Mouse (Mus musculus): Measurements from ENCODE around the gene Abcc6. TPM values are rescaled to one million over a fixed set of nuclear protein-coding genes. Genes with fewer than 3 reads are reported as not detected.

The Abcc6 gene
- total RNA-seq (2021) = under 1 TPM; 0.29 to 0.83 TPM
- long read RNA-seq, experiment 1 = 0 reads
- long read RNA-seq, experiment 2 = 0 reads

DNA sequence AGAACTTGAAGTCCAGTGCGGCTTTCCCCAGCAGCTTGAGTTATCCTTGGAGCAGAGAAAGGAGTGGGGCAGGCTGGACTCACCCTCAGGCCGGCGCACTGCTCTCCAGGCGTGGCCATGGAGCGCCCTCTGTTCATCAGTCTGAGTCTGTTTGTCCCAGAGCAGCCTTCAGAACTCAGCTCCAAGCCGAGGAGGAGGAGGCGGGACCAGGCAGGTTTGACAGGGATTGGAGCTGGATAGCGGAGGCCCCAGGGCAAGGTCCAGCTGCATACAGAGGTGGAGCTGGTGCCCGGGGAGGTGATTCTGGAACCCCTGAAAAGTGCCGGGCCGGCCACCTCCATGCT lies at the start of gene Abcc6:
Abcc6 (minus strand) TSS at position 158 of the 344 bp plus-strand sequence.
- DNase-seq (ENCODE audit: low spot score in 2 of 2) = no peak

DNA sequence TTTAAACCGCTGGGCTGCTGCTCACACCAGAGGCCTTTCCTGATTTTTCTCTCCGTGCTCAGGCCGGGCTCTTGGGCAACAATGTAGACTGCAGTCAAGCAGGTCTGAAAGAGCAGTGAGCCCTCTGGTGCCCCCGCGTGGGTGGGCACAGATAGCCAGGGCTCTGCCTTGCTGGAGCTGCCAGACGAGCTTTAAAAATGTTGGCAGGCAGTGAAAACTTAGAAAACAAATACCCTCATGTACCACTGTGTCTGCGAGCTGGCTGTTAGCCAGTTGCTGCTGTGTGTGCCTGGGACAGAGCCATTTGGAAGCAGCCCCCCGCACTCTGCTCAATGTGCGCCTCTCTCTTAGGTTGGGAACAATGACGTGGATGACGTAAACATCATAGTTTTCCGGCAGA lies 47.6 kb upstream of the Abcc6 start:
- DNase-seq (ENCODE audit: low spot score in 2 of 2) = no peak

DNA sequence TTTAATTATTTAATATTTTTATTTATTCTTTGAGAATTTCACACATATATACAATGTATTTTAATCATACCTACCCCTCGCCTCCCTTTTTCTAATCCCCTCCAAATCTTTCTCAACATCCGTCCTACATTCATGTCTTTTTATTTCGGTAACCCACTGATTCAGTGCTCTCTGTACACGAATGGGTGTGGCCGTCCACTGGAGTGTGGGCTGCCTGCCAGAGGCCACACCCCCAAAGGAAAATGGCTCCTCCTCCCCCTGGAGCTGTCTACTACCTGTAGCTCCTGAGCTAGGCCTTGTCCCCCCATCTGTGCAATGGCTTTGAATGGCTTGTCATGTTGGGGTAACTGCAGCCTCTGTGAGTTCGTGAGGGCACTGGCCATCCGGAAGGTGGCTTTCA lies 46.7 kb upstream of the Abcc6 start:
- no peak for DNase-seq (ENCODE audit: low spot score in 2 of 2)

DNA sequence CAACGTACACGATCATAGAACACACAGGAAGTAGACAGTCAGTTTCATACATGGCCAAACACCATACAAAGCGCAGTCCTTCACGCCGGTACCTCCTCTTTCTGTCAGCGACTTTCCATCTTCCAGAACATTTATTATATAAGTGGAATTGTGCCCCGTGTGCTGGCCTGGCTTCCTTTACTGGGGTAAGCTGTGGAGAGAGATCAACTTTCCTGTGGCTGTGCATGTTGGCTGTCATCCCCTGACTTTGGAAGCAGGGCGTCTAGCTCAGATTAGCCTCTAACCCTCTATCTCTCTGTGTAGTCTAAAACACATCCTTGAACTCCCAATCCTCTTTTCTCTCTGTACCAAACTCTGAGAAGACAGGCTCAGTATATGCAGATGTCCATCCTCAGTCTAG lies 38.7 kb upstream of the Abcc6 start:
- no peak for DNase-seq (ENCODE audit: low spot score in 2 of 2)

DNA sequence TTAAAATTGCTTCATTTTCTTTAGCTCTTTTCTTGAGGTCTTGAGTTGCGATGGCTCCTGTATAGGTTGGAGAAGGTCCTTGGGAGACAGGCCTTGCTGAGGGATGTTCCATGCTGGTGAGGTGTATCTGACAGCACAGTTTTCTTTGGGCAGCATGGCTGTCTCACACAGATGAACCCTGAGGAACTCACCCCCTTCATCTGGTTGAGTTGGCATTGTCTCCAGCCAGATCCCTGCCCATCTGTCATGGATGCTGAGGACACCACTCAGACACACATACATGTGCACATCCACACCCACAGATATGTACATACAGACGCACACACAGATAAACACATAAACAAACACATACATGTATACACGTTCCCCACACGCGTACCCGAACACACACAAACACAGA lies 33.2 kb upstream of the Abcc6 start:
- no peak for DNase-seq (ENCODE audit: low spot score in 2 of 2)

DNA sequence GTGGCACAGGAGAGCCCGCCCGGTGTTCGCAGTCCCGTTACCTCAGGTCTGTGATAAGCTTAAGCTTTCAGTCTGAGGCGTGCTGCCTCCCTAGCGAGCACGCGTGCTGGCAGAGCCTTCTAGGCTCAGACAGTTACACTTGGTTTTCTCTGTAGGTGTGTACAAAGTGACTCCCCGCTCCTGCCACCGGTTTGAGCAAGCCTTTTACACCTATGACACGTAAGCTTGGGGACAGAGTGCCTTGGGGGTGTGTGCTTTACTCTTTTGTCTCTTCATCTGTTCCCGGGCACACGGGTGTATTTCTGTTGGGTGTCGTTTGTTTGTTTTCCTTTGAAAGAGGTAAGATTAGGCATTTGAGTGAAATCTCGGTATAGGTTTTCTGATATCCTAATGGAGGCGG lies 31.5 kb upstream of the Abcc6 start:
- DNase-seq (ENCODE audit: low spot score in 2 of 2) = no peak

DNA sequence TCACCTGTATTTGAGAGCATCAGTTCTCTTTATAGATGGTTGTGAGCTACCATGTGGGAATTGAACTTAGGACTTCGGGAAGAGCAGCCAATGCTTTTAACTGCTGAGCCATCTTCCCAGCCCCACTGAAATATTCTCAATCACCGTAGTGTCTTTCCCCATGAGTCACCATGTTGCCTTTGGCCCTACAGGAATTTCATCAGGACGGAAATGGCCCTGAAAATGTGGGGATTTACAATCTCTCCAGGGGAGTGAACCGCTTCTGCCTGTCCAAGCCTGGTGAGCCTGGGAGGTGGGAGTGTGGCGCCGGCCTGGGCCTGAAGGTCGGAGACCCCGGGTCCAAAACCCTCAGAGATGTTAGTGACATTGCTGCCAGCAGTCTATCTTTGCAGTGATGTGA lies 30.6 kb upstream of the Abcc6 start:
- no peak for DNase-seq (ENCODE audit: low spot score in 2 of 2)

DNA sequence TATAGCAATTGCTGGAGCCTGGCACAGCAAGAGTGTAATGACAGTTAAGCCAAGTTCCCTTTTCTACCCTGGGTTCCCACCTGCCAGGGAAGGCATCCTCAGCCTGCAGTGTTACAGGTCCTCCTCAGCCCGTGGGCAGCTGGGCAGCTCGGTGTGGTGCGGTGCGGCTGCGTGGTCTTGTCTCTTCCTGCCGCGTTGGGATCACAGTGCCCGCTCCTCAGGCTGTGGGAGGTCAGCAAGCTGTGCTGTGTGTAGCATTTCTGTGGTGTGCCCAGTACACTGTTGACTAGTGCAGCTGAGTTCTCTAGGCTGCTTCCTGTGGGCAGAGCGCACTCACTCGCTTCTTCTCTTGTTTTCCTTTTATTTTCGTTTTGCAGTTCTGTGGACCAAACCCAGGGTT lies 28.8 kb upstream of the Abcc6 start:
- DNase-seq (ENCODE audit: low spot score in 2 of 2) = no peak

DNA sequence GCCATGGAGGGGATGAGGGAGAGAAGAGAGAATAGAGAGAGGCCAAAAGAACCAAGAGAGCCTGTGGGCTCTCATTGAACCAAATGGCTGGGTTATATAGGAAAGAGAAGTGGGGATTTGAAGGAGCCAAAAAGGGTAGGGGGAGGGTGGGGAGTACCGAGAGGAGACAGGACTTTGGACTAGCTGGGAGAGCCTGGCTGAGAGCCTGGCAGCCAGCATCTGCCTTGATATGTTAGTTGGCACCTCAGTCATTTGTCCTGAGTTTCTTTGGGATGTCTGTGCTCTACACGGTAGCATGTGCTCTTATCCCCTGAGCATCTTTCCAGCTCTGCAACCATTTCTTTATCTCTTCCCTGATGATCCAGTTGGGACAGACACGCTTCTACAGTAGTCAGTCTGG lies 23.5 kb upstream of the Abcc6 start:
- DNase-seq (ENCODE audit: low spot score in 2 of 2) = no peak

DNA sequence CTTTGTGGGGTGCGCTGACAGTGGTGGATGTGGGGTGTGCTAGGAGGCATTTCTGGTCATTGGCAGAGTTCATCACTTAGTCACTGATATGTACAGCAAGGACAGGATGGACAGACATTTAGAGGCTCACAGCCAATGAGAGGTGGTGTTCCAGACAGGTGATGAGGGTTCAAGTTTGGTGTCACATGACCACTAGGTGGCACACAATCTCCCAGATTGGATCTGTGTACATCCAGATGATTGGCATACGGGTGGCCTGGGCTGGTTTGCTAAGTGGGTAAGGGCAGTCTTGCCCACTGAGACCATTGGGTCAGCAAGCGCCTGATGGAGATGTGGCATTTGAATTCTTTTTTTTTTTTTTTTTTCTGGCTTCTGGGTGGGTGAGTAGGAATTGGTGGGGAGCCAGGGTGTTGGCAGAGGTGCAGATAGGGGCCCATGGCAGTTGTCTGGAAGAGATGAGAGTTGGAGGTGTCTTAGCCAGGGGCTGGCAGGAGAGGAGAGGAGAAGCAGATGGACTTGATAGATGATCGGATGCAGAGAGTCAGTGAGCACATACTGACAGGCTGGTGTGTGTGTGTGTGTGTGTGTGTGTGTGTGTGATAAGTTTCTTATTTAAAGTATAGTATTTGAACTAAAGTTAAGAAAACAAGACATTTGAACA lies 22.2 kb upstream of the Abcc6 start:
- no peak for DNase-seq (ENCODE audit: low spot score in 2 of 2)

DNA sequence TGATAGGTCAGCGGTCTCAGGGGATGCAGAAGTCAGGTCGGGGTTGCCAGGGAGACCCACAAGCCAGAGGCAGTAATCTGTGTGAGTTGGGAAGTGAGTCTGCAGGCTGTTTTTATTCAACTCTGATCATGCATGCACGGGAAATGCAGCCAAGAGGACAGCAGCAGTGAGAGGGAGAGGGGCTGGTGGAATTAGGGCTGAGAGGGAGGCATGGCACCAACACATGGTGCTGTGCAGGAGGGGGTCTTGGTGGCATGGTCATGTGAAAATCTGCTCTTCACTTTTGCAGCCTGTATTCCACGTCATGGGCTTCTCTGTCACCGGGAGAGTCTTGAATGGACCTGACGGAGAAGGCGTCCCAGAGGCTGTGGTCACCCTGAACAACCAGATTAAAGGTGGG lies 19.9 kb upstream of the Abcc6 start:
- DNase-seq (ENCODE audit: low spot score in 2 of 2) = no peak

DNA sequence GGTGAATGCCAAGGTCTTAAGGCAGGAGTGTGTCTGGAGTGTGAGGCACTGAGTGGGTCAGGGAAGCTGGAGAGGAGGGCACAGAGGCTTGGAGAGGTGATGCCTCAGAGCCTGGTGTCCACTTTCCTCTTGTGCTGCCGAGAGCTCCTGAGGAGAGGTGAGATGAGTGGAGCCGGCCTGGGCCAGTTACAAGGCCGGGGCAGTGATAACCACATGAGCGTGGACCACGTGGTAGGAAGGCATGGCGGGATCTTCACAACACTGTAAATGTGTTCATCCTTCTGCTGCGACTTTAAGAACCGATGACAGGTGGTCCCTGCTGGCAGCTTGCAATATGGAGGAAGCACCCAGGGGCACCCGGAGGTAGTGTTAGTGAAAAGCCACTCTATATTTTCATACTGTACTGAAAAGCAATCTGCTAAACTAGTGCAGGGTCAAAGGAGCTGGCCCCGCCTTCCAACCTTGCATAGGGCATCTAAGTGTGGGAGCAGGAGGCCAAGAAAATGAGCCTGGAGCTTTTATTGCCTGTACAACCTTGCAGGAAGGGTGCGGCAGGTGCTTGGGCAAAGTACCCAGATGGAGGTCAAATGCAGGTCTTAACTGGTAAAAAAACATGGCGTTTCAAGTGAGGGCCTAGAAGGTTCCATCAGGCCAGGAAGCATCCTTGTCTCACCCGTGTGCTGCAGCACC lies 17.9 kb upstream of the Abcc6 start:
- no peak for DNase-seq (ENCODE audit: low spot score in 2 of 2)

DNA sequence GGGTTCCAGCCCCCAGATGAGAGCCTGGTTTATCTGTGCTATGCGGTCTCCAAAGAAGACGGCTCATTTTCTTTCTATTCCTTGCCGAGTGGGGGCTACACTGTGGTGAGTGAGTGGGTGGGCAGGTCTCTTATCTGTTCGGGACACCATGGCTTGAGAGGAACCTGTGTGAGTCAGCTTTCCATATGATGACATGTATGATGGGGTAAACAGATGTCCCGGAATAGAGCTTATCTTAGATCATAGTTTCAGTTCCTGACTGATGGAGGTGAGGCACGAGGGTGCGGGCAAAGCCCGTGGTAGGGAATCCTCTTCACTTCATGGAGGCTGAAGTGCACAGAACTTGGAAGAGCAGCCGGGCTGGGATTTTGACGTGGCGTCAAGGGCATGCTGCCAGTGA lies 15.8 kb upstream of the Abcc6 start:
- no peak for DNase-seq (ENCODE audit: low spot score in 2 of 2)

DNA sequence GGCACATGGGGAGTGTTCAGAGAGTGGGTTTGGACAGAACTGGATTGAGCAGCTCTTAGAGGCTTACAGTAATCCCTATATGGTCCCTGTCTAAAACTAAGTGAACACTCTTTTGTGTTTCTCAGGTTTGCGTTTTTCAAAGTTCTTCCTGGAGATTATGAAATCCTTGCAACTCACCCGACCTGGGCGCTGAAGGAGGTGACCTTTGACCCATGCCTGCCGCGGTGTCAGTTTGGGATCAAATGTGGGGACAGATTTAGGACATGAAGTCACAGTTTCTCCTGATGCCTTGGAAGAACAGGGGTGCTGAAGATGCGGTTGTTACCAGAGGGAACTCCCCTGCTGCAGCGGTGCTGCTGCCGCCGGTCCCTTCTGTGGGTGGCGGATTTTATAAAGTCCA lies 14.0 kb upstream of the Abcc6 start:
- no peak for DNase-seq (ENCODE audit: low spot score in 2 of 2)

DNA sequence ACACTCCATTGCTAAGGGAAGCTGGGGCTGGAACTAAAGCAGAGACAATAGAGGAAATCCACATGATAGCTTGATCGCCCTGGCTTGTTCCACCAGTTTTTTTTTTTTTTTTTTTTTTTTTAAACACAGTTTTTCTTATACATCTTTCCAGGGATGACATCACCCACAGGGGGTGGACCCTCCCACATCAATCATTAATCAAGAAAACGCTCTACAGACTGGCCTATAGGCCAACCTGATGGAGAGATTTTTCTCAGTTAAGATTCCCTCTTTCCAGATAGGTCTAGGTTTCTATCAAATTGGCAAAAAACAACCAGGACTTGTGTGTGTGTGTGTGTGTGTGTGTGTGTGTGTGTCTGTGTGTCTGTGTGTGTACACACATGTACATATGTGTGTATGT lies 9.8 kb upstream of the Abcc6 start:
- no peak for DNase-seq (ENCODE audit: low spot score in 2 of 2)

DNA sequence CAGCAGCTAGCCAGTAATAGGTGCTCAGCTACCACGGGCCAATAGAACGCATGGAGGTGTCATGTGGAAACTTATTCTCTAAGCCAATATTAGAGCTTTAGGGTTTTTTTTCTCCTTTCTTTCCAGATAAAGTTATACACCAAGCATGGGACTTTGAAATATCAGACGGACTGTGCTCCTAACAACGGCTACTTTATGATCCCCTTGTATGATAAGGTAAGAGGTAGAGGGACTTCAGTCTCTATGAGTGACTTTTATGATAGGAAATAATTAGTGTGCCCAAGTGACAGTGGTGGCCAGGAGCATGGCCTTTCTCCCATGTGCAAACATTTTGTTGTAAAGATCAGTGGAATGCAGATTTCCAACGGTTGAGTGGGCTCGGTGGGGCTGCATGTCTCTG lies 7.3 kb upstream of the Abcc6 start:
- no peak for DNase-seq (ENCODE audit: low spot score in 2 of 2)

DNA sequence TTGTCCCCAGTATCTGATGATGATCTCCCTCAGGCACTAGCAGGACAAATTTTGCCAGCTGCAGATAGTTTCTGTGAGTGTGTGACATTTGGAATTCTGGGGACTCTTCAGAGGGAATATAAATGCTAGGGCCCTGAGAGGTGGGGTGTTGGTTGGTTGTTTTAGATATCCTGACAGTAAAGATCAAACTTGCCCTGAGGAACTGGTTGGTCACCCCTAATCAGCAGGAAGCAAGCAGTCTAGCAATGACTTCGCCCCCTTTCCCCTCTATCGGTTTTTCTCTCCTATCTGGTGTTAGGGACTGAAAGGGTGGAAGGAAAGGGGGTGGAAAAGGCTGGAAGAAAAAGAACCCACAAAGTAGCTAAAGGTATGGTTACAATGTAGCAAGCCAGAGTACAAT lies 5.4 kb upstream of the Abcc6 start:
- DNase-seq (ENCODE audit: low spot score in 2 of 2) = no peak

DNA sequence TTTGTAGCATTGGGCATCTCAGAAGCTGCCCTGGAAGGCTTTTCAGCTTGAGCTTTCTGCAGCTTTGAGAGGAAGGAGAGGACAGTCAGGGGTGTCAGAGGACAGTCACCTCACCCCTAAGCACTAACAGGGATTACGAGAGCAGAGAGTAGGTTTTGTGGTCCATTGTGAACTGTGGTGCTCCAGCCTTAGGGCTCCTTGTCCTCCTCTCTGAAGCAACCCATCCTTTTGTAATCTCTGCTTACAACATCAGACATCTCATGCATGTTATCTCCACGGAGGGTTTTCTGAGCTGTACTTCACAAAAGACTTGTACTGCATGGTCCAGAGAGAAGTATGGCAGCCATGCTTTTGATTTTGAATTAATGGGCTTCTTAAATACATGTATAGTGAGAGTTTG lies 4.9 kb upstream of the Abcc6 start:
- DNase-seq (ENCODE audit: low spot score in 2 of 2) = no peak

DNA sequence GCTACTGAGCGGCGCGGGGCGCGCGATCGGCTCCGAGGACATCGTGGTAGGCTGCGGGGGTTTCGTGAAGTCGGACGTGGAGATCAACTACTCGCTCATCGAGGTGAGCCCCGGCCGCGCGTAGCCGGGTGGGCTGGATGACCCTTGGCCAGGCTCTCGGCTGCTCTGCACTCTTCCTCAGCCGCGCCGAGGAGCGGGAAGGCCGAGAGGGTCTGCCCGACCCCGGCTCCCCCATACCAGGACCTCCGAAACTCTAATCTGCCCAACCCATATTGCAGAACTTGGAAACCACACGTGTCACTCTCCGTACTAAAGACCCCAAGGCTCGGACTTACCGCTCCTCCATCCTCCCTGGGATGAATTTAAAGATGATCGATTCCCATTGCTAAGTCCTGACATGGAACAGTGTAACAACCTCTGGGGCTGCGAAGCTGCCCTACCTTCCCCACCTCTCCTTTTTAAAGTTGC lies 3.8 kb upstream of the Abcc6 start:
- no peak for DNase-seq (ENCODE audit: low spot score in 2 of 2)

DNA sequence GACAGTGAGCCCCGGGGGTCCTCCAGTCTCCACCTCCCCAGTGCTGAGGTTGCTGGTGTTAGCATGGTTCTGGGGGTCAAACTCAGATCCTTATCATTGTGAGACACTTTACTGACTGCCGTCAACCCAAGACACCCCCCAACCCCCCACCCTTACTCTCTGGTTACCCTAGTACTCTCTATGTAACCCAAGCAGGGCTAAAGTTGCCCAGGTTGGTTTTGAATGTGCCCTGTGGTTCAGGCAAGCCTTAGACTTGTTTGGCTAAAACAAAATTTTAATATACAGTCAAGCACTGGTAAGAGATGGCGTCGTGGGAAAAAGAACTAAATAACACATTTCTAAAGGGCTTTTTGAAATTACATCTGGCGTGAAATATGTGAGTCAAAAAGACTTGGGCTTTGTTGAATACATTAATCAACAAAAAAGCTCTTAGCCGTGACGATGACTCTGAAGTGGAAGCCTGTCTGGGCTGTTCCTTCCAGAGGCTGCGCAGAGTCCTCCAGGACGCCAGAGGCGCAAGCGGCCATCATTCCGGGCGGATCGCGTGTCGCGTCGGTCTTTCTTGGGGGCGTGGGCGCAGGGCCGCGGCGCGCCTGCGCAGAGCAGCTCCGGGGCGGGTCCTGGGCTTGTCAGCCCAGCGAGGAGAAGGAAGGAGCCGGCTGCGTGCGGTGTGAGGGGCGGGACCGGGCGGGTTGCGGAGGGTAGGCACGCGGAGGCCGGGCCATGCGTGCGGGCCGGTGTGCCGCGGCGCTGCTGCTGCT lies 3.2 kb upstream of the Abcc6 start, which contains the start of gene Nomo1:
Nomo1 (plus strand) TSS at position 590 of the 761 bp plus-strand sequence.
- peak; percentile 93 to 97 for DNase-seq (ENCODE audit: low spot score in 2 of 2)

DNA sequence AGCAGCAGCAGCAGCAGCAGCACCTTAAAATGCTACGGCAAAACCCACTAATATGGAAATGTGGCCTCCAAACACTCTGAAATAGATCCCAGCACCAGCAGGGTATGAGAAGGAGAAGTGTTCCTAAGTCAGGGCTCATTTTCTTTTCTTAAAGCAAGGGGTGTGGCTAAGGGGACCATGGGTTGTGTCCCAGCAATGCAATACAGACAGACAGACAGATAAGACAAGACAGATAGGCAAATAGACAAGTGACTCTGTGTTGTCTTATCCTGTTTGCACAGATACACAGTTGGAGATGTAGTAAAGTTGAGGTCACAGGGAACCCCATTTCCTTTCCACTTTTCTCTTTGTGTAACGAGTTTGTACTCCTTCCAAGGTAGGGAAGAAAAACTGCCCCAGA lies 973 bp upstream of the Abcc6 start:
- DNase-seq (ENCODE audit: low spot score in 2 of 2) = no peak

Data from gastrocnemius, postnatal 4 days (tissue).